Comparison of ENCODE assay signal across 9 mouse cellular contexts in the genomic region with DNA sequence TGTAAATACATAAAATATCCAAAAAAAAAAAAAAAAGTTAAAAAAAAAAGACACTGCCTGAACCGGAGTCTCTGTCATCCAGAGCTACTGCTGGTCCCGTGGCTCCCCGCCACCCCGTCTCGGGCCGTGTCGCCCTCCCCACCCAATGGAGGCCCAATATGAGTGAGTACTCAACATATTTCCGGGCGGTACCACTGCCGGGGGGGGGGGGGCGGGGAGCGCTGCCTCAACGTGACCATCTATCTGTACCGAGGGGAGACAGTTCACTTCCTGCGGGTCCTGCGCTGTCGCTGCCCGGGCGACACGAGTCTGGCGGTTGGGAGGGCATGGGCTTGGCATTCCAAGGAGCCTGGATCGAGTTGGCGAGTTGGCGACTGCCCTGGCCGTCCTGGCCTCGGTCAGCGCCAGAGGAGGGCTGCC. TPM values are rescaled to one million over a fixed set of nuclear protein-coding genes. Genes with fewer than 3 reads are reported as not detected.
DNase-seq lines count a peak whose midpoint lies in the region; ATAC-seq and TF ChIP-seq lines count a peak whose summit lies in the region.
"Had no signal": no experiment of that assay in that cellular context is flagged by ENCODE, and none has a peak within 500 bp of the region (broad histone marks: within the 10 kb centered on the region; RNA-seq: fewer than 3 reads in every experiment).

No protein-coding gene starts in this region.

- DNase-seq in cerebellum, adult 2 months: no peak
- DNase-seq in lung, postnatal 25 days (ENCODE audit: low spot score): no peak
- DNase-seq in urinary bladder, postnatal 25 days (ENCODE audit: low spot score): no peak
- DNase-seq in gastrocnemius, postnatal 14 days: no peak

- H3K9me3 ChIP-seq in lung, embryonic 16.5 days (ENCODE audit: control insufficient read depth, low read length): no peaks in the 10 kb centered on the region
- no peaks in the 10 kb centered on the region for H3K9me3 ChIP-seq in intestine, postnatal 0 days (ENCODE audit: control insufficient read depth)
- no peaks in the 10 kb centered on the region for H3K9me3 ChIP-seq in midbrain, embryonic 16.5 days (replicated peaks; ENCODE audit: control insufficient read depth, low read length, poor library complexity, severe bottlenecking)

- no peak for ATAC-seq in cerebellum, adult (ENCODE audit: insufficient number of reproducible peaks, low FRiP score, low TSS enrichment)
- peak; percentile 65 for ATAC-seq in lung, embryonic 16.5 days (ENCODE audit: low read depth)
- no peak for ATAC-seq in intestine, postnatal 0 days
- ATAC-seq in midbrain, embryonic 16.5 days: peak; percentile 58; the same call in 1 of the 2 replicates

- no peak for TF ChIP-seq CTCF in cerebellum, adult 2 months (IDR thresholded peaks at IDR 0.05; ENCODE audit: borderline replicate concordance, insufficient read depth, low read depth, low read length)
- TF ChIP-seq CTCF in intestine, postnatal 0 days (IDR thresholded peaks at IDR 0.05; ENCODE audit: low read depth): no peak

- TF ChIP-seq POLR2A in cerebellum, adult 2 months (IDR thresholded peaks at IDR 0.05; ENCODE audit: borderline replicate concordance, insufficient read depth, low read length): no peak

- H3K4me1 ChIP-seq in cerebellum, adult 2 months (ENCODE audit: control insufficient read depth, insufficient read depth, low read length): no peaks in the 10 kb centered on the region
- H3K4me1 ChIP-seq in lung, embryonic 16.5 days (replicated peaks; ENCODE audit: control insufficient read depth, insufficient read depth, low read length): 0 out of 2 replicates have a peak, but pooled peaks cover 5% of the 10 kb centered on the region
- no peaks in the 10 kb centered on the region for H3K4me1 ChIP-seq in intestine, postnatal 0 days (replicated peaks; ENCODE audit: control insufficient read depth, insufficient read depth, low read length)
- H3K4me1 ChIP-seq in midbrain, embryonic 16.5 days (ENCODE audit: control insufficient read depth, insufficient read depth, low read length): no peaks in the 10 kb centered on the region

- H3K4me3 ChIP-seq in cerebellum, adult 2 months (replicated peaks; ENCODE audit: insufficient read depth, low read depth, low read length): peak overlapping the region; percentile 42
- peak overlapping the region; percentile 45 for H3K4me3 ChIP-seq in lung, embryonic 16.5 days (ENCODE audit: low read length)
- H3K4me3 ChIP-seq in intestine, postnatal 0 days (ENCODE audit: low read depth, low read length): peak overlapping the region; percentile 28; the same call in 1 of the 2 replicates
- peak overlapping the region; percentile 37 for H3K4me3 ChIP-seq in midbrain, embryonic 16.5 days (ENCODE audit: low read depth, low read length)

- H3K4me2 ChIP-seq in lung, embryonic 16.5 days (ENCODE audit: low read depth, low read length): peak overlapping the region; percentile 85
- peak overlapping the region; percentile 66 for H3K4me2 ChIP-seq in intestine, postnatal 0 days (replicated peaks; ENCODE audit: low read depth)
- peak overlapping the region; percentile 60 for H3K4me2 ChIP-seq in midbrain, embryonic 16.5 days (ENCODE audit: low read length)

- 24% methylated on average over 27 of the region's 27 CpGs for WGBS in cerebellum, adult 2 months
- WGBS in lung, embryonic 16.5 days: 9% methylated on average over 27 of the region's 27 CpGs
- WGBS in intestine, postnatal 0 days: 25% methylated on average over 20 of the region's 27 CpGs
- 29% methylated on average over 21 of the region's 27 CpGs for WGBS in midbrain, embryonic 16.5 days

- intact Hi-C loops in gastrocnemius, postnatal 14 days (cut with DNase I; ENCODE audit: low total_unique reads): no loop called here

- H3K36me3 ChIP-seq in lung, embryonic 16.5 days (ENCODE audit: control insufficient read depth, insufficient read depth, low read length): no peaks in the 10 kb centered on the region
- H3K36me3 ChIP-seq in intestine, postnatal 0 days (ENCODE audit: control insufficient read depth, insufficient read depth): 0 out of 2 replicates have a peak, but pooled peaks cover 4% of the 10 kb centered on the region
- H3K36me3 ChIP-seq in midbrain, embryonic 16.5 days (ENCODE audit: control insufficient read depth, insufficient read depth, low read length): no peaks in the 10 kb centered on the region

- no peak overlapping the region for H3K27ac ChIP-seq in cerebellum, adult 2 months (ENCODE audit: insufficient read depth, low read length)
- H3K27ac ChIP-seq in lung, embryonic 16.5 days (ENCODE audit: low read length): no peak overlapping the region
- no peak overlapping the region for H3K27ac ChIP-seq in intestine, postnatal 0 days (ENCODE audit: low read depth, low read length)
- no peak overlapping the region for H3K27ac ChIP-seq in midbrain, embryonic 16.5 days (ENCODE audit: low read length)

- peak overlapping the region; percentile 55 for H3K9ac ChIP-seq in lung, embryonic 16.5 days (ENCODE audit: low read length)
- H3K9ac ChIP-seq in intestine, postnatal 0 days (ENCODE audit: low read depth, low read length): no peak overlapping the region
- H3K9ac ChIP-seq in midbrain, embryonic 16.5 days (ENCODE audit: low read depth, low read length): peak overlapping the region; percentile 60

- H3K27me3 ChIP-seq in cerebellum, adult 2 months (ENCODE audit: control insufficient read depth, insufficient read depth, low read length): no peaks in the 10 kb centered on the region
- no peaks in the 10 kb centered on the region for H3K27me3 ChIP-seq in lung, embryonic 16.5 days (ENCODE audit: control insufficient read depth, insufficient read depth, low read depth, low read length)
- no peaks in the 10 kb centered on the region for H3K27me3 ChIP-seq in intestine, postnatal 0 days (replicated peaks; ENCODE audit: control insufficient read depth, insufficient read depth, low read length)
- H3K27me3 ChIP-seq in midbrain, embryonic 16.5 days (ENCODE audit: control insufficient read depth, insufficient read depth, low read depth, low read length): no peaks in the 10 kb centered on the region

RNA-seq across cellular contexts. Expression of gene Cgas, which starts 15.7 kb away (rescaled TPM):
- polyA plus RNA-seq in cerebellum, adult 2 months (2012; rRNA removed): 0.33 and 0.40 TPM in 2 replicates
- polyA plus RNA-seq in lung, embryonic 16.5 days (2015; fragmentation: Nextera tagmentation; extraction: Ambion mirVana): 1.9 and 2.7 TPM in 2 replicates
- polyA plus RNA-seq in intestine, postnatal 0 days (2015; fragmentation: Nextera tagmentation; extraction: Ambion mirVana): 0.96 and 1.1 TPM in 2 replicates
- polyA plus RNA-seq in midbrain, embryonic 16.5 days (2015; fragmentation: Nextera tagmentation; extraction: Ambion mirVana): 0.53 and 0.74 TPM in 2 replicates
- under 1 TPM; 0.29 to 0.31 TPM for total RNA-seq in gastrocnemius, postnatal 14 days (2021)

RNA-seq across cellular contexts. Expression of gene Mto1, which starts 20.6 kb away (rescaled TPM):
- 31.6 TPM in 2 replicates for polyA plus RNA-seq in cerebellum, adult 2 months (2012; rRNA removed)
- 22.5 and 22.8 TPM in 2 replicates for polyA plus RNA-seq in lung, embryonic 16.5 days (2015; fragmentation: Nextera tagmentation; extraction: Ambion mirVana)
- polyA plus RNA-seq in intestine, postnatal 0 days (2015; fragmentation: Nextera tagmentation; extraction: Ambion mirVana): 8.2 and 8.4 TPM in 2 replicates
- polyA plus RNA-seq in midbrain, embryonic 16.5 days (2015; fragmentation: Nextera tagmentation; extraction: Ambion mirVana): 27.9 and 29.3 TPM in 2 replicates
- 10 to 100 TPM; 14.4 to 17.3 TPM for total RNA-seq in gastrocnemius, postnatal 14 days (2021)

RNA-seq across cellular contexts. Expression of gene Gm17324, which starts 21.2 kb away (rescaled TPM):
- polyA plus RNA-seq in cerebellum, adult 2 months (2012; rRNA removed): 0.34 and 0.40 TPM in 2 replicates
- 1.0 and 1.3 TPM in 2 replicates for polyA plus RNA-seq in lung, embryonic 16.5 days (2015; fragmentation: Nextera tagmentation; extraction: Ambion mirVana)
- 0.17 and 0.39 TPM in 2 replicates for polyA plus RNA-seq in intestine, postnatal 0 days (2015; fragmentation: Nextera tagmentation; extraction: Ambion mirVana)
- polyA plus RNA-seq in midbrain, embryonic 16.5 days (2015; fragmentation: Nextera tagmentation; extraction: Ambion mirVana): 1.7 and 2.1 TPM in 2 replicates
- total RNA-seq in gastrocnemius, postnatal 14 days (2021): not detected

RNA-seq across cellular contexts. Expression of gene Ddx43, which starts 31.8 kb away (rescaled TPM):
- 0.05 and 0.08 TPM in 2 replicates for polyA plus RNA-seq in cerebellum, adult 2 months (2012; rRNA removed)
- 0.11 and 0.13 TPM in 2 replicates for polyA plus RNA-seq in lung, embryonic 16.5 days (2015; fragmentation: Nextera tagmentation; extraction: Ambion mirVana)
- polyA plus RNA-seq in intestine, postnatal 0 days (2015; fragmentation: Nextera tagmentation; extraction: Ambion mirVana): 0.05 and 0.10 TPM in 2 replicates
- polyA plus RNA-seq in midbrain, embryonic 16.5 days (2015; fragmentation: Nextera tagmentation; extraction: Ambion mirVana): 0.36 and 0.57 TPM in 2 replicates
- not detected for total RNA-seq in gastrocnemius, postnatal 14 days (2021)
- polyA plus RNA-seq: gonadal fat pad, adult 2 months had no signal

RNA-seq across cellular contexts. Expression of gene Ooep, which starts 48.8 kb away (rescaled TPM):
- 0.23 and 0.24 TPM in 2 replicates for polyA plus RNA-seq in cerebellum, adult 2 months (2012; rRNA removed)
- 2.8 and 3.1 TPM in 2 replicates for polyA plus RNA-seq in lung, embryonic 16.5 days (2015; fragmentation: Nextera tagmentation; extraction: Ambion mirVana)
- polyA plus RNA-seq in intestine, postnatal 0 days (2015; fragmentation: Nextera tagmentation; extraction: Ambion mirVana): 0.47 and 0.51 TPM in 2 replicates
- polyA plus RNA-seq in midbrain, embryonic 16.5 days (2015; fragmentation: Nextera tagmentation; extraction: Ambion mirVana): 6.9 and 9.1 TPM in 2 replicates
- total RNA-seq in gastrocnemius, postnatal 14 days (2021): under 1 TPM in 1 of 2 experiments, not detected in 1; 0.11 TPM
- polyA plus RNA-seq: gonadal fat pad, adult 2 months had no signal

Comparison
In these comparisons a context has a peak if more than half of its experiments do, and no peak if none do; other contexts are left out.
1. ATAC-seq: peak in lung, embryonic 16.5 days (single experiment) and midbrain, embryonic 16.5 days (single experiment); none in cerebellum, adult (single experiment) and intestine, postnatal 0 days (single experiment).
2. Peak in every context shown above with its lines, with median percentiles within 50 percentile points of each other: H3K4me3 ChIP-seq and H3K4me2 ChIP-seq.